Mouse (Mus musculus): Measurements from ENCODE around the gene Pip4k2a. TPM values are rescaled to one million over a fixed set of nuclear protein-coding genes. Genes with fewer than 3 reads are reported as not detected.

Pip4k2a gene
- polyA plus RNA-seq, 1 experiment: 78.1 TPM

DNA sequence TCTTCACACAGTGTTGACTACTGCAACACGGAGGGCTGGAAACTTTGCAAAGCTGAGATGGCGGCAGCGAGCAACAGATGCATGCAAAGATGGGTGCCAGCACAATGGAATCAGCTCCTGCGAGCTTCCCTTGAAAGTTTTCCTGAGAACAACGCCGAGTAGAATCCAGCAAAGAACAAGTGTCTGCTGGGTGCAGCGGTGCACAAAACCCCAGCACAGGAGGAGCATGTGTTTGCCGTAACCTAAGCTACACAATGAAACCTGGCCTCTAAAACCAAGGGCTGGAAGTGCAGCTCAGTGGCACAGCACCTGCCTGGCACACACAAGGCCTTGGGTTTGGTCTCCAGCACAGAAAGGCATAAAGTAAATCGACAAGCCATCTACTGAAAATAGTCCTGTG, 39.9 kb downstream of the Pip4k2a start:
- WGBS: 44% methylated on average over 9 of the region's 9 CpGs
- TF ChIP-seq POLR2A (IDR thresholded peaks at IDR 0.05; ENCODE audit: borderline replicate concordance, insufficient read depth, low read length) (no peak), CTCF (IDR thresholded peaks at IDR 0.05; ENCODE audit: borderline replicate concordance, insufficient read depth, low read depth, low read length) (no peak)
- no peak overlapping the region for H3K4me3 ChIP-seq (replicated peaks; ENCODE audit: insufficient read depth, low read depth, low read length)
- H3K27me3 ChIP-seq (ENCODE audit: control insufficient read depth, insufficient read depth, low read length): no peaks in the 10 kb centered on the region
- H3K27ac ChIP-seq (ENCODE audit: insufficient read depth, low read length): no peak overlapping the region
- DNase-seq: no peak
- H3K4me1 ChIP-seq (ENCODE audit: control insufficient read depth, insufficient read depth, low read length): no peaks in the 10 kb centered on the region

GRCm38 (mm10) chr2:18957459-18957858, 40.5 kb downstream of the Pip4k2a start:
- WGBS: 97% methylated on average over 7 of the region's 7 CpGs
- no peak for TF ChIP-seq POLR2A (IDR thresholded peaks at IDR 0.05; ENCODE audit: borderline replicate concordance, insufficient read depth, low read length)
- TF ChIP-seq CTCF (IDR thresholded peaks at IDR 0.05; ENCODE audit: borderline replicate concordance, insufficient read depth, low read depth, low read length): no peak
- DNase-seq: no peak

GRCm38 (mm10) chr2:18956945-18957344, 41.0 kb downstream of the Pip4k2a start:
- WGBS: 75% methylated on average over 7 of the region's 7 CpGs
- DNase-seq: no peak
- Histone ChIP-seq H3K4me3 (replicated peaks; ENCODE audit: insufficient read depth, low read depth, low read length) (no peak overlapping the region), H3K27me3 (ENCODE audit: control insufficient read depth, insufficient read depth, low read length) (no peaks in the 10 kb centered on the region), H3K4me1 (ENCODE audit: control insufficient read depth, insufficient read depth, low read length) (no peaks in the 10 kb centered on the region), H3K27ac (ENCODE audit: insufficient read depth, low read length) (no peak overlapping the region)
- TF ChIP-seq POLR2A (IDR thresholded peaks at IDR 0.05; ENCODE audit: borderline replicate concordance, insufficient read depth, low read length): no peak
- no peak for TF ChIP-seq CTCF (IDR thresholded peaks at IDR 0.05; ENCODE audit: borderline replicate concordance, insufficient read depth, low read depth, low read length)

More at GRCm38 (mm10) chr2:18957459-18957858, 40.5 kb downstream of the Pip4k2a start:
- H3K27ac ChIP-seq (ENCODE audit: insufficient read depth, low read length): no peak overlapping the region
- no peaks in the 10 kb centered on the region for H3K27me3 ChIP-seq (ENCODE audit: control insufficient read depth, insufficient read depth, low read length)
- H3K4me3 ChIP-seq (replicated peaks; ENCODE audit: insufficient read depth, low read depth, low read length): no peak overlapping the region
- no peaks in the 10 kb centered on the region for H3K4me1 ChIP-seq (ENCODE audit: control insufficient read depth, insufficient read depth, low read length)

- DNase-seq: no peak
- Histone ChIP-seq H3K27me3 (ENCODE audit: control insufficient read depth, insufficient read depth, low read length) (no peaks in the 10 kb centered on the region), H3K4me3 (replicated peaks; ENCODE audit: insufficient read depth, low read depth, low read length) (no peak overlapping the region), H3K4me1 (ENCODE audit: control insufficient read depth, insufficient read depth, low read length) (no peaks in the 10 kb centered on the region), H3K27ac (ENCODE audit: insufficient read depth, low read length) (no peak overlapping the region)
- no peak for TF ChIP-seq CTCF (IDR thresholded peaks at IDR 0.05; ENCODE audit: borderline replicate concordance, insufficient read depth, low read depth, low read length)
- TF ChIP-seq POLR2A (IDR thresholded peaks at IDR 0.05; ENCODE audit: borderline replicate concordance, insufficient read depth, low read length): no peak
- 90% methylated on average over 3 of the region's 3 CpGs for WGBS
These were observed 41.5 kb downstream of the Pip4k2a start for GRCm38 (mm10) chr2:18956424-18956823.

GRCm38 (mm10) chr2:18955671-18956070, 42.3 kb downstream of the Pip4k2a start:
- H3K4me1 ChIP-seq (ENCODE audit: control insufficient read depth, insufficient read depth, low read length): no peaks in the 10 kb centered on the region
- DNase-seq: no peak
- no peaks in the 10 kb centered on the region for H3K27me3 ChIP-seq (ENCODE audit: control insufficient read depth, insufficient read depth, low read length)
- TF ChIP-seq POLR2A (IDR thresholded peaks at IDR 0.05; ENCODE audit: borderline replicate concordance, insufficient read depth, low read length) (no peak), CTCF (IDR thresholded peaks at IDR 0.05; ENCODE audit: borderline replicate concordance, insufficient read depth, low read depth, low read length) (no peak)
- 91% methylated on average over 13 of the region's 13 CpGs for WGBS
- no peak overlapping the region for H3K4me3 ChIP-seq (replicated peaks; ENCODE audit: insufficient read depth, low read depth, low read length)
- no peak overlapping the region for H3K27ac ChIP-seq (ENCODE audit: insufficient read depth, low read length)

DNA sequence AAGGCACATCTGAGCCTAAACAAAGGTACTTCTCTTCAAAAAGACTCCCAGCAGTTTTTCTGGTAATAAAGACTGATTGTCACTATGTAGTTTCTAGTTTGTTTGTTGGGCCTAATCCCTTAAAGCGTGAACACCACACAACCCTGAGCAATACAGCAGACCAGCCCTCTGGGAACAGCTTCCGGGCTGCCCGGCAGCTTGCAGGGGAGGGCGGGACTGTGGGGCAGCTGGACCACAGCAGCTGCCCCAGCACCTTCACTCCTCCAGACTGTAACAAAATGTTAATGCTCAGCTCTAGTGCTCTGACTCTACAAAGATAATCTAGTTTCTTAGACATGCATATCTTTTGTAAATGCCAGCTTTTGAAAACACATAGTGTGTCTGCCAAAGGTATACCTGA, 42.9 kb downstream of the Pip4k2a start:
- no peak for TF ChIP-seq CTCF (IDR thresholded peaks at IDR 0.05; ENCODE audit: borderline replicate concordance, insufficient read depth, low read depth, low read length)
- no peak for TF ChIP-seq POLR2A (IDR thresholded peaks at IDR 0.05; ENCODE audit: borderline replicate concordance, insufficient read depth, low read length)
- no peak overlapping the region for H3K4me3 ChIP-seq (replicated peaks; ENCODE audit: insufficient read depth, low read depth, low read length)
- H3K27me3 ChIP-seq (ENCODE audit: control insufficient read depth, insufficient read depth, low read length): no peaks in the 10 kb centered on the region
- H3K4me1 ChIP-seq (ENCODE audit: control insufficient read depth, insufficient read depth, low read length): no peaks in the 10 kb centered on the region
- H3K27ac ChIP-seq (ENCODE audit: insufficient read depth, low read length): no peak overlapping the region
- DNase-seq: no peak
- WGBS: 60% methylated on average over 4 of the region's 4 CpGs

DNA sequence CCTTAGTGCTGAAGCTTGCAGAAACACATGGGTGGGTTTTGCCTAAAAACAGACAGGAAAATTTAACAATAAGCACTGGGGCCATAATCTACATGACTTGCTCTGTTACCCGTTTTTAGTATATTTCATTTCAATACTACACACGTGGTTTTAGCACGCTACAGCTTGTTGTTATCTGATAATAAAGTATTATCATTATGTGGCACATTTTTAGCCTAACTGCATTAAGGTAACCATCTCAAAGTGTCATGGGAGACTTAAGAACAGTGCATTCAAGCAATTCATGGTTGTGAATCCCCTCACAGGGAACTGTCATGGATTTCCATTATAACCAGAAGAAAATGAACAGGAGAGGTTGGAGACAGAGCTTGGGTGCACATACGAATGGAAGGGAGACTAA, 43.5 kb downstream of the Pip4k2a start:
- TF ChIP-seq CTCF (IDR thresholded peaks at IDR 0.05; ENCODE audit: borderline replicate concordance, insufficient read depth, low read depth, low read length) (no peak), POLR2A (IDR thresholded peaks at IDR 0.05; ENCODE audit: borderline replicate concordance, insufficient read depth, low read length) (no peak)
- Histone ChIP-seq H3K4me1 (ENCODE audit: control insufficient read depth, insufficient read depth, low read length) (no peaks in the 10 kb centered on the region), H3K27ac (ENCODE audit: insufficient read depth, low read length) (no peak overlapping the region), H3K4me3 (replicated peaks; ENCODE audit: insufficient read depth, low read depth, low read length) (no peak overlapping the region), H3K27me3 (ENCODE audit: control insufficient read depth, insufficient read depth, low read length) (no peaks in the 10 kb centered on the region)
- WGBS: 93% methylated on average over 4 of the region's 4 CpGs
- DNase-seq: no peak

DNA sequence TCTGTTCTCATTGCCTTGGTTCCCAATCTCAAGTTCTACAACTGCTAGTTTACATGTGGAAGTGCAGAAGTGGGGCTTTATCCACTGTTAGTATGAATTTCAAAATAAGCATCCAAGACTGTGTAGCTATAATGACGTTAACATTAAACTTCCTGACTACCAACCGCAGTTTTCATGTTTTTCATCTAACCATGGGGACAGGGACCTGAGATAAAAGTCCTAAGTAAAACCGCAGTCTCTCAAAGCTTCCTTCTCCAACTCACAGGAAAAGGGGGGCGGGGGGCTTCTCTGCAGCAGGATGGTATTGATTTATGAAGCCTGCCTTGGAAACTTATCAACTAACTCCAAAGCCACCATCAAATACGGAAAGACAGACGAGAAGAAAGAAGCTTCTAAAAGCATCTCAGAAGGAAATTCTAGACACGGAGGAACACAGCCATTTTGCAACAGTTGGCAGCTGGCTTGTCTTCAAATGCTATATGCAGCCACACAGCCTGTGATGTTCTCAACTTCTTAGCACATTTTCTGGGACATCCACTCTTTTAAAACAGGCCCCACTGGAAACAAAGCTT, 45.7 kb downstream of the Pip4k2a start:
- Histone ChIP-seq H3K4me3 (replicated peaks; ENCODE audit: insufficient read depth, low read depth, low read length) (no peak overlapping the region), H3K27ac (ENCODE audit: insufficient read depth, low read length) (no peak overlapping the region), H3K4me1 (ENCODE audit: control insufficient read depth, insufficient read depth, low read length) (peaks cover 8% of the 10 kb centered on the region; the same call in 1 of the 2 replicates), H3K27me3 (ENCODE audit: control insufficient read depth, insufficient read depth, low read length) (no peaks in the 10 kb centered on the region)
- DNase-seq: no peak
- no peak for TF ChIP-seq CTCF (IDR thresholded peaks at IDR 0.05; ENCODE audit: borderline replicate concordance, insufficient read depth, low read depth, low read length)
- TF ChIP-seq POLR2A (IDR thresholded peaks at IDR 0.05; ENCODE audit: borderline replicate concordance, insufficient read depth, low read length): no peak
- WGBS: 71% methylated on average over 7 of the region's 7 CpGs
